Mouse (Mus musculus): ENCODE results near the gene Nkx2-4. TPM values are rescaled to one million over a fixed set of nuclear protein-coding genes. Genes with fewer than 3 reads are reported as not detected.

The Nkx2-4 gene
- polyA plus RNA-seq, 1 experiment from 2014 or later, result not detected

- no peak for ATAC-seq (ENCODE audit: insufficient number of reproducible peaks, low FRiP score, low TSS enrichment, low read depth)
- Histone ChIP-seq H3K27me3 (no peaks in the 10 kb centered on the region), H3K27ac (replicated peaks) (no peak overlapping the region), H3K36me3 (peaks cover 18% of the 10 kb centered on the region), H3K4me2 (replicated peaks) (no peak overlapping the region), H3K9me3 (replicated peaks) (no peaks in the 10 kb centered on the region), H3K4me1 (no peaks in the 10 kb centered on the region), H3K4me3 (replicated peaks) (no peak overlapping the region), H3K9ac (no peak overlapping the region)
- WGBS, result 44% methylated on average over 1 of the region's 1 CpGs
Observed at GRCm38 (mm10) chr2:147069077-147069476, 16.2 kb downstream of the Nkx2-4 start.

DNA sequence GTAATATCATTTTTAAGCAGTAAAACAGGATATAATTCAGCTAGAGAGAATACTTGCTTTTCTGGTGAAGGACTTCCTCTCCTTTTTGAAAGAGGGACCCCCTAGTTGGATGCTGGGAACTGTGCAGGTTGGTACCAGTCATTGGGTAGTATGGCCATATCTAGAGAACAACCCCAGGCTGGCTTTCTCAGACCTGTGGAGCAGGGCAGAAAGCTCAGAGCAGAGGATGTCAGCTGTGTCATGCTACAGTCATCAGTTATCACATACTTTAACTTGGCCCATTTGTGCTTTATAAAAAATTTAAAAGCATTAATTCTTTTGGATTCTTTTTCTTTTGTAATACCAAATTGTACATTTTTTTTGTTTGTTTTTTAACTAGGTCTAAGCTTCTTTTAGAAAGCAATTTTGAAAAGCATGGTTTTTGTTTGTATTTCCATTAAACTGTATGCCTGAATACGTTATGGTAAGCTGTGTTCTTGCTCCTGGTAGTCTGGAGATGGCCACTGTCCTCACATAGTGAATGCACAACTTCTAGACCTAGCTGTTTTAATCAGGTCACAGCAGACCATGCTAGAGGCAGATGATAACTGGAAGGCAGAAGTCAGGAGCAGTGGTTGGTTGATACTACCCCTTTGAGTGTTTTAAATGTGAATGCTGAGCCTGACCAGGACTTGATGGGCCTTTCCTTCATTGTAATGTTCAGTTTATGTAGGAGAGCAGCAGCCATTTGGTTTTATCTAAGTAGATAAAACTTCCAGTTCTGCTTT, 17.6 kb downstream of the Nkx2-4 start:
- Histone ChIP-seq H3K4me2 (replicated peaks) (no peak overlapping the region), H3K27me3 (no peaks in the 10 kb centered on the region), H3K4me1 (no peaks in the 10 kb centered on the region), H3K27ac (replicated peaks) (no peak overlapping the region), H3K9ac (no peak overlapping the region), H3K4me3 (replicated peaks) (no peak overlapping the region), H3K9me3 (replicated peaks) (no peaks in the 10 kb centered on the region), H3K36me3 (peaks cover 18% of the 10 kb centered on the region; the same call in 1 of the 2 replicates)
- no peak for ATAC-seq (ENCODE audit: insufficient number of reproducible peaks, low FRiP score, low TSS enrichment, low read depth)
- 87% methylated on average over 1 of the region's 1 CpGs for WGBS

- no peak overlapping the region for H3K4me2 ChIP-seq (replicated peaks)
- H3K4me1 ChIP-seq, result no peaks in the 10 kb centered on the region
- no peaks in the 10 kb centered on the region for H3K27me3 ChIP-seq
- H3K36me3 ChIP-seq, result peaks cover 42% of the 10 kb centered on the region
- 87% methylated on average over 2 of the region's 2 CpGs for WGBS
- H3K9ac ChIP-seq, result no peak overlapping the region
- no peak for ATAC-seq (ENCODE audit: insufficient number of reproducible peaks, low FRiP score, low TSS enrichment, low read depth)
- H3K4me3 ChIP-seq (replicated peaks), result no peak overlapping the region
- no peaks in the 10 kb centered on the region for H3K9me3 ChIP-seq (replicated peaks)
- no peak overlapping the region for H3K27ac ChIP-seq (replicated peaks)
Observed at GRCm38 (mm10) chr2:147053229-147053892, 31.9 kb downstream of the Nkx2-4 start.

DNA sequence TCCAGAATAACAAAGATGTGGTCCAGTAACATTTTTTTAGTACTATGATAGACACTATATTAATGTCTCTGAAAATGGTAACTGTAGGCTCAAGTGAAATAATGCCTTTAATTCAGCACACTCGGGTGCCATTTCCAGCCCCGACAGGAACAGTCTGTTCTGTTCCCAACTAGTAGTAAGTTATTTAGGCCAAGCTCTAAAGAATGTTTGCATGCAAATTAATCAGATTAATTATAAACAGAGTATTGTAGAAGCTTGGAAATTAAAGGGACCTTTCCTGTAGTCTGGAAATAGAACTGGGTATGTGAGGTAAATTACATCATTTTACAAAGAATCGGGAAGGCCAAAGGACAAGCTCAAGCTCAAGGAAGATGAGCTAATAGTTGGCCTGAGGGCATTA, 38.2 kb downstream of the Nkx2-4 start:
- 74% methylated on average over 3 of the region's 3 CpGs for WGBS
- Histone ChIP-seq H3K4me2 (replicated peaks) (no peak overlapping the region), H3K4me1 (no peaks in the 10 kb centered on the region), H3K4me3 (replicated peaks) (no peak overlapping the region), H3K9ac (no peak overlapping the region), H3K27me3 (no peaks in the 10 kb centered on the region), H3K27ac (replicated peaks) (no peak overlapping the region), H3K9me3 (replicated peaks) (no peaks in the 10 kb centered on the region), H3K36me3 (peaks cover 35% of the 10 kb centered on the region)
- ATAC-seq (ENCODE audit: insufficient number of reproducible peaks, low FRiP score, low TSS enrichment, low read depth), result no peak

- Histone ChIP-seq H3K36me3 (peaks cover 38% of the 10 kb centered on the region), H3K4me2 (replicated peaks) (no peak overlapping the region), H3K4me3 (replicated peaks) (no peak overlapping the region), H3K4me1 (no peaks in the 10 kb centered on the region), H3K27me3 (no peaks in the 10 kb centered on the region), H3K27ac (replicated peaks) (no peak overlapping the region), H3K9ac (no peak overlapping the region), H3K9me3 (replicated peaks) (no peaks in the 10 kb centered on the region)
- WGBS, result 94% methylated on average over 2 of the region's 2 CpGs
- ATAC-seq (ENCODE audit: insufficient number of reproducible peaks, low FRiP score, low TSS enrichment, low read depth), result no peak
Observed at GRCm38 (mm10) chr2:147035864-147036263, 49.4 kb downstream of the Nkx2-4 start.

Other genes starting within 250 kb of the Nkx2-4 start
- 31.3 and 32.8 TPM in 2 replicates for gene Kiz, start 229.6 kb downstream of the Nkx2-4 start, polyA plus RNA-seq (2015; fragmentation: Nextera tagmentation; extraction: Ambion mirVana)
- 62.8 and 65.8 TPM in 2 replicates for gene Xrn2, start 72.4 kb downstream of the Nkx2-4 start, polyA plus RNA-seq (2015; fragmentation: Nextera tagmentation; extraction: Ambion mirVana)
- gene Nkx2-2, start 108.8 kb upstream of the Nkx2-4 start, polyA plus RNA-seq (2015; fragmentation: Nextera tagmentation; extraction: Ambion mirVana), result not detected in 2 replicates